Mouse (Mus musculus) hindbrain, embryonic 10.5 days (tissue): ENCODE data around the gene Ppm1l. TPM values are rescaled to one million over a fixed set of nuclear protein-coding genes. Genes with fewer than 3 reads are reported as not detected.

Source experiments
- DNase-seq: peaks from one replicate; pipeline ENCODE4 v3.0.0-alpha.2; 2017; ENCODE audit warnings: low spot score
- H3K27ac ChIP-seq: fragments of 300-500 bp; sonication (generic); 2 replicates; pipeline ENCODE4 v1.5.1; 2016; ENCODE audit warnings: mild to moderate bottlenecking, moderate library complexity
- H3K27me3 ChIP-seq: fragments of 300-500 bp; sonication (generic); 2 replicates; pipeline ENCODE4 v1.6.1; 2016; ENCODE audit warnings: mild to moderate bottlenecking; ENCODE audit not compliant: poor library complexity, insufficient read depth, severe bottlenecking
- H3K36me3 ChIP-seq: fragments of 300-500 bp; sonication (generic); 2 replicates; pipeline ENCODE4 v1.6.1; 2016; ENCODE audit warnings: mild to moderate bottlenecking, moderate library complexity
- H3K4me1 ChIP-seq: fragments of 300-500 bp; sonication (generic); replicated peaks from 2 replicates; pipeline ENCODE4 v1.6.1; 2016; ENCODE audit warnings: mild to moderate bottlenecking
- H3K4me3 ChIP-seq: fragments of 300-500 bp; sonication (generic); 2 replicates; pipeline ENCODE4 v1.5.1; 2016; ENCODE audit warnings: mild to moderate bottlenecking, moderate library complexity
- H3K9me3 ChIP-seq: fragments of 300-500 bp; sonication (generic); 2 replicates; pipeline ENCODE4 v1.6.1; 2016; ENCODE audit warnings: mild to moderate bottlenecking, moderate library complexity
- WGBS: fragments of 180-500 bp; shearing (Covaris S2); methylation state at CpG from one replicate; pipeline ENCODE4 v1.1.7; 2016; 5-methylcytosine and 5-hydroxymethylcytosine counted together
- polyA plus RNA-seq: library from polyadenylated mRNA; unstranded; fragments of >200 nt; fragmentation: Nextera tagmentation; extraction: Ambion mirVana; gene quantifications from 2 replicates; pipeline ENCODE4 v1.2.1, GENCODE M21; 2016

Ppm1l gene
- polyA plus RNA-seq, 1 experiment from 2014 or later, result 17.3 TPM

- Histone ChIP-seq H3K4me1 (peaks cover 32% of the 10 kb centered on the region), H3K27ac (no peak overlapping the region), H3K36me3 (0 out of 2 replicates have a peak, but pooled peaks cover 3% of the 10 kb centered on the region), H3K27me3 (no peaks in the 10 kb centered on the region), H3K4me3 (no peak overlapping the region), H3K9me3 (peaks cover 6% of the 10 kb centered on the region; the same call in 1 of the 2 replicates)
- 44% methylated on average over 6 of the region's 6 CpGs for WGBS
- DNase-seq, result no peak
Measured at GRCm38 (mm10) chr3:69469463-69470141, 152.9 kb downstream of the Ppm1l start.

- no peak for DNase-seq
- no peak overlapping the region for H3K27ac ChIP-seq
- WGBS, result 68% methylated on average over 11 of the region's 11 CpGs
Measured at GRCm38 (mm10) chr3:69470142-69470796, 153.6 kb downstream of the Ppm1l start.

GRCm38 (mm10) chr3:69475850-69476450, 159.3 kb downstream of the Ppm1l start:
- WGBS, result 73% methylated on average over 12 of the region's 12 CpGs
- Histone ChIP-seq H3K27ac (no peak overlapping the region), H3K4me1 (peaks cover 16% of the 10 kb centered on the region), H3K9me3 (peaks cover 6% of the 10 kb centered on the region; the same call in 1 of the 2 replicates), H3K4me3 (no peak overlapping the region), H3K27me3 (no peaks in the 10 kb centered on the region), H3K36me3 (0 out of 2 replicates have a peak, but pooled peaks cover 3% of the 10 kb centered on the region)
- no peak for DNase-seq

More at GRCm38 (mm10) chr3:69470142-69470796, 153.6 kb downstream of the Ppm1l start:
- H3K4me1 ChIP-seq, result peaks cover 32% of the 10 kb centered on the region
- peaks cover 6% of the 10 kb centered on the region; the same call in 1 of the 2 replicates for H3K9me3 ChIP-seq
- H3K27me3 ChIP-seq, result no peaks in the 10 kb centered on the region
- H3K4me3 ChIP-seq, result no peak overlapping the region
- 0 out of 2 replicates have a peak, but pooled peaks cover 3% of the 10 kb centered on the region for H3K36me3 ChIP-seq

GRCm38 (mm10) chr3:69479937-69480336, 163.3 kb downstream of the Ppm1l start:
- H3K36me3 ChIP-seq, result no peaks in the 10 kb centered on the region
- no peak overlapping the region for H3K4me3 ChIP-seq
- H3K27me3 ChIP-seq, result no peaks in the 10 kb centered on the region
- H3K27ac ChIP-seq, result no peak overlapping the region
- 93% methylated on average over 3 of the region's 3 CpGs for WGBS
- no peak for DNase-seq
- no peaks in the 10 kb centered on the region for H3K9me3 ChIP-seq
- peaks cover 16% of the 10 kb centered on the region for H3K4me1 ChIP-seq

GRCm38 (mm10) chr3:69481835-69482234, 165.2 kb downstream of the Ppm1l start:
- peak; percentile 57 for DNase-seq

GRCm38 (mm10) chr3:69484006-69484574, 167.4 kb downstream of the Ppm1l start:
- DNase-seq, result no peak
- H3K9me3 ChIP-seq, result no peaks in the 10 kb centered on the region
- WGBS, result 88% methylated on average over 13 of the region's 13 CpGs

More at GRCm38 (mm10) chr3:69481835-69482234, 165.2 kb downstream of the Ppm1l start:
- no peak overlapping the region for H3K27ac ChIP-seq
- 33% methylated on average over 4 of the region's 4 CpGs for WGBS
- H3K27me3 ChIP-seq, result no peaks in the 10 kb centered on the region
- H3K9me3 ChIP-seq, result no peaks in the 10 kb centered on the region
- no peaks in the 10 kb centered on the region for H3K36me3 ChIP-seq
- H3K4me1 ChIP-seq, result peaks cover 11% of the 10 kb centered on the region
- H3K4me3 ChIP-seq, result no peak overlapping the region

GRCm38 (mm10) chr3:69484582-69484981, 167.9 kb downstream of the Ppm1l start:
- 83% methylated on average over 4 of the region's 4 CpGs for WGBS
- no peak for DNase-seq
- no peaks in the 10 kb centered on the region for H3K27me3 ChIP-seq
- no peak overlapping the region for H3K27ac ChIP-seq
- H3K4me1 ChIP-seq, result no peaks in the 10 kb centered on the region
- no peaks in the 10 kb centered on the region for H3K36me3 ChIP-seq
- no peaks in the 10 kb centered on the region for H3K9me3 ChIP-seq
- H3K4me3 ChIP-seq, result no peak overlapping the region

More at GRCm38 (mm10) chr3:69484006-69484574, 167.4 kb downstream of the Ppm1l start:
- Histone ChIP-seq H3K4me1 (no peaks in the 10 kb centered on the region), H3K4me3 (no peak overlapping the region), H3K27me3 (no peaks in the 10 kb centered on the region), H3K36me3 (no peaks in the 10 kb centered on the region), H3K27ac (no peak overlapping the region)

GRCm38 (mm10) chr3:69485347-69485746, 168.7 kb downstream of the Ppm1l start:
- no peaks in the 10 kb centered on the region for H3K9me3 ChIP-seq
- 95% methylated on average over 3 of the region's 3 CpGs for WGBS
- H3K4me1 ChIP-seq, result no peaks in the 10 kb centered on the region
- no peak overlapping the region for H3K4me3 ChIP-seq
- no peaks in the 10 kb centered on the region for H3K36me3 ChIP-seq
- no peak for DNase-seq
- no peaks in the 10 kb centered on the region for H3K27me3 ChIP-seq
- no peak overlapping the region for H3K27ac ChIP-seq

GRCm38 (mm10) chr3:69485756-69486155, 169.1 kb downstream of the Ppm1l start:
- Histone ChIP-seq H3K27me3 (no peaks in the 10 kb centered on the region), H3K4me1 (no peaks in the 10 kb centered on the region), H3K9me3 (no peaks in the 10 kb centered on the region), H3K27ac (no peak overlapping the region), H3K36me3 (no peaks in the 10 kb centered on the region), H3K4me3 (no peak overlapping the region)
- no peak for DNase-seq
- WGBS, result 86% methylated on average over 2 of the region's 2 CpGs

- 87% methylated on average over 6 of the region's 6 CpGs for WGBS
- H3K27ac ChIP-seq, result no peak overlapping the region
Measured at GRCm38 (mm10) chr3:69487471-69487870, 170.8 kb downstream of the Ppm1l start.

GRCm38 (mm10) chr3:69489669-69490068, 173.0 kb downstream of the Ppm1l start:
- no peak overlapping the region for H3K27ac ChIP-seq
- no peaks in the 10 kb centered on the region for H3K36me3 ChIP-seq
- H3K4me3 ChIP-seq, result no peak overlapping the region
- H3K4me1 ChIP-seq, result no peaks in the 10 kb centered on the region
- no peak for DNase-seq
- whole genome bisulfite sequencing, result 86% methylated on average over 3 of the region's 3 CpGs
- no peaks in the 10 kb centered on the region for H3K27me3 ChIP-seq
- H3K9me3 ChIP-seq, result no peaks in the 10 kb centered on the region

More at GRCm38 (mm10) chr3:69487471-69487870, 170.8 kb downstream of the Ppm1l start:
- Histone ChIP-seq H3K9me3 (no peaks in the 10 kb centered on the region), H3K4me1 (no peaks in the 10 kb centered on the region), H3K4me3 (no peak overlapping the region), H3K27me3 (no peaks in the 10 kb centered on the region), H3K36me3 (no peaks in the 10 kb centered on the region)
- DNase-seq, result no peak

GRCm38 (mm10) chr3:69490981-69491681, 174.5 kb downstream of the Ppm1l start:
- 89% methylated on average over 6 of the region's 6 CpGs for WGBS
- no peak overlapping the region for H3K4me3 ChIP-seq

More at GRCm38 (mm10) chr3:69490981-69491681, 174.5 kb downstream of the Ppm1l start:
- Histone ChIP-seq H3K4me1 (no peaks in the 10 kb centered on the region), H3K9me3 (no peaks in the 10 kb centered on the region), H3K36me3 (no peaks in the 10 kb centered on the region), H3K27ac (no peak overlapping the region), H3K27me3 (no peaks in the 10 kb centered on the region)
- DNase-seq, result no peak
